Mouse (Mus musculus) spleen, postnatal 36 days (tissue): ENCODE data around the gene Magix.
A peak's percentile ranks its signal among the peaks of the same experiment; 100 is the strongest.
"Not testable (repeated sequence)": the region's sequence is repeated elsewhere in the genome, so short reads cannot be mapped to it uniquely, and the experiment has no call there.

Source experiments
- DNase-seq, 2 experiments: peaks; one replicate each; pipeline ENCODE4 v3.0.0; 2022; ENCODE audit warnings: low spot score in 2 of 2, mixed read lengths in 1 of 2

Gene Magix

GRCm38 (mm10) chrX:7680864-7681263, at the start of gene Magix:
Gene Magix, minus strand, starts transcription at chrX:7681251.
- DNase-seq = no peak

GRCm38 (mm10) chrX:7728922-7729265, 47.8 kb upstream of the Magix start:
- DNase-seq = no peak

GRCm38 (mm10) chrX:7728215-7728921, 47.3 kb upstream of the Magix start, which contains the start of gene Praf2:
Gene Praf2, plus strand, starts transcription at chrX:7728439.
- peak; percentile 84 to 87 for DNase-seq

DNA sequence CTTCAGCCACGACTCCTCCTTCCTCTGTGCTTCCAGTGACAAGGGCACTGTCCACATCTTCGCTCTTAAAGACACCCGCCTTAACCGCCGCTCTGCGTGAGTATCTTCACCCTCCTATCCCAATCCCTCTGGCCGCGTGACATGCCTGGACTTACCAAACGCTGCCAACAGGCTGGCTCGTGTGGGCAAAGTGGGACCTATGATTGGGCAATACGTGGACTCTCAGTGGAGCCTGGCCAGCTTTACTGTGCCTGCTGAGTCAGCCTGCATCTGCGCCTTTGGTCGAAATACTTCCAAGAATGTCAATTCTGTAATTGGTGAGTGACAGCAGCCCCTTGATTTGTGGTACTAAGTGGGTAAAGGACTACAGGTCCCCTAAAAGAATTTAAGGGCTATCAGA, 46.1 kb upstream of the Magix start:
- no peak for DNase-seq

DNA sequence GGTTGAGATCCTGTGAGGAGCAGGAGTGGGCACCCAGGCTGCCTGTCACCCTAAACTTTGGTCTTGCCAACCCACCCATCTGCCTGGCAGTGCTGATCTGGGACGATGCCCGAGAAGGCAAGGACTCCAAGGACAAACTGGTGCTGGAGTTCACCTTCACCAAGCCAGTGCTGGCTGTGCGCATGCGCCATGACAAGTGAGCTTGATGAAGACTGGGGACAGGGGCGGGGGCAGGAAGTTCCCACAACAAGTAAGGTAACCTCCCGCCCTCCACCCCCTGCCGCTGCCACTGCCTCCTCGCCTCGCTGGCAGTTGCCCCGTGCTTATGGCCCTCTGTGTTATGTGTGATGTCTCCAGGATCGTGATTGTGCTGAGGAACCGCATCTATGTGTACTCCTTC, 44.8 kb upstream of the Magix start:
- no peak for DNase-seq

GRCm38 (mm10) chrX:7724135-7724534, 43.1 kb upstream of the Magix start:
- DNase-seq = no peak

DNA sequence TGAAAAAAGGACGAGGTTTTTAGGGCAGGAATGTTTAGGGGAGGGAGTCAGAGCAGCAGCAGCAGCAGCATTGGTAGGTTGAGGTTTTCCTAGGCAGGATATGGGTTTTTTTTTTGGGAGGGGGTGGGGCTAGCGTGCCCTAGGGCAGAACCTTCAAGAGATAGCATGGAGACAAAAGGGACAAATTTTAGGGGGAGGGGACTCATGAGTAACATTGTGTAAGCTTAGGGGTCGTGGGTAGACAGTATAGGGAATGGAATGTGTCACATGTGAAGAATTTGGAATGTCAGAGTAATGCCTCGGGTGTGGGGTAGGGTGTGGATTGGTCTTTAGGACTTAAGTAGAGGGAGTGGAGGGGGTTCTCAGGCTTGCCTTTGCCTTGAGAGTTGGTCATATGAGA, 41.6 kb upstream of the Magix start:
- DNase-seq = no peak

GRCm38 (mm10) chrX:7722282-7722611, 41.2 kb upstream of the Magix start:
- no peak for DNase-seq

- peak; percentile 67 to 78 for DNase-seq
Measured at GRCm38 (mm10) chrX:7721514-7722281, 40.6 kb upstream of the Magix start, which contains the start of gene Gm45208. Gene Gm45208, plus strand, starts transcription at chrX:7722245.

GRCm38 (mm10) chrX:7716058-7716457, 35.0 kb upstream of the Magix start:
- DNase-seq = not testable (repeated sequence)

DNA sequence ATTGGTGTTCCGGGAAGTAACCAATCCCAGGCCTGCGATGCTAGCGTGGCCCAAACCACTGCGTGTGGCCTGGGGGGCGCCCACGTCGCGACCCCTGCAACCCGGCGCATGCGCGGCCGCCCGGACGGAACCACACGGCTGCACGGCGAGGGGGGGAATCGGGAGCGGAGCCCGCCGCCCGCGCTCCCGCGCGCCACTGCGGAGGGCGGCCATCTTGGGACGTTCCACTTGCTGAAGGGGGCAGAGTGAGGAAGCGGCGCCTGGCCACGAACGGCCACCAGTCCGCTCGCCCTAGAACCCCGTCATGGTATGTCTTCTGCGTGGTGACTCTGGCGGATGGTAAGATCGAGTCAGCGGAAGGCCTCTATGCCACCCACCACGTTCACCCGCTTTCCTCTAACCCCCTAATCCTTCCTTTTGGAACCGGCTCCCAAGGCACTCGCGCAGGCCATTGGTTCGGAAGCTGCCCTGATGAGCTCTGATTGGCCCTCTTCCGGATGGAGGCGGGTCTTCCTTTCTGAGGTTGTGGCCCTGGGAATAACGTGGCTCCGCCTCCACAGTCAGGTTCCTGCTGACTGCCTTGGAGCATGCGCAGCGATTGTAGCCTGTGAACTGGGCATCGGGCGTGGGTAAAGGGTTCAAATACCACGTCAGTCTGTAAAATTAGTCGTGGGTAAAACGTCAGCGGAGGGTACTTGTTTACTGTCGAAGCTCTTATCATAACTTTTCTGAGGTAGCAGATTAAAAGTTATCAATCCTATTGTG, 33.3 kb upstream of the Magix start, which contains the start of gene Wdr45:
Wdr45 (plus strand) TSS at position 199 of the 765 bp plus-strand sequence.
- peak; percentile 93 to 96 for DNase-seq

DNA sequence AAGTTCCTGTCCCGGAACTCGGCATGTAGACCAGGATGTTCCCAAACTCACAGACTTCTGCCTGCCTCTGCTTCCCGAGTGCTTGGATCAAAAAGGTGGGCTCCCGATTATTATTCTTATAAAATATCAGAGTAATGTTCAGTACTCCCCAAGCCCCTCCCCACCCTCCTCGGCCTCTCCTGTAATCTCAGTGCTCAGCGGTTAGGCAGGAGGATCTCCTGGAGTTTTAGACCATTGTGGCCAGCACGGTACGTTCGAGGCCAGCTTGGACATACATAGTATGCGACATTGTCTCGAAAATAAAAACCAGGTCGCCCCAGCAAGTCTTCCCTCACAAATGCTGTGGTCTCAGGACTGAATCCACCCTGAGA, 32.7 kb upstream of the Magix start:
- not testable (repeated sequence) for DNase-seq

DNA sequence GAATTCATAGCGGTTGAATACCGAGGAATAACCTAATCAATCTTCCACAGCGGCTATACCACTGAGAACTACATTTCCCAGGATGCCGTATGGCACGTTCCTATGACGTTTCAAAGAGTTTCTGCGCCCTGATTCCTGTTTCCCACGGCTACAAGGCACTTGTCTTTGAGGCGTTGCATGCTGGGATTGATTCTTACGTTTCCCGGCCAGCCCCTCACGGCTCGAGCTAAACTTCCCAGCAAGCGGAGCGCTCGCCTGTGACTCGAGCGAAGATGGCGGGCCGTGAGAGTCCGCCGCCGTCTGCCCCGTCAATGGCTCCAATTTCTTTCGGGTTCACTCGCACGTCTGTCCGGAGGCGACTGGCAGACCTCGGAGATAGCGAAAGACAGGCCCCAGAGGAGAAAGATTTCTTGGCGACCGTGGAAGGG, 15.9 kb upstream of the Magix start, which contains the start of gene Gpkow:
Gpkow (plus strand) TSS at position 178 of the 428 bp plus-strand sequence.
- DNase-seq = peak; percentile 86 to 88

DNA sequence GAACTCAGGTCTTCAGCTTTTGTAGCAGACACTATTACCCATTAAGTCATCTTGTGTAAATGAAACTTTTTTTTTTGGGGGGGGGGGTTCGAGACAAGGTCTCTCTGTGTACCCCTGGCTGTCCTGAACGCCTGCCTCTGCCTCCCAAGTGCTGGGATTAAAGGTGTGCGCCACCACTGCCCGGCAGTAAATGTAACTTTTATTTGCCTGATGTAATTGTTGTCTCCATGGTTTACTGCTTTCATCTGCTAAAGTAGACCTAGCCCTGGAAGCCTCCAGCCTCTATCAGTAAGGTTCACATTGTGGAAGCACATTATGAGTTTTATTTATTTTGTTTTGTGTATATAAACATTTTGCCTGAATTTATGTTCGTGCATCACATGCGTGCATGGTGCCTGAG, 15.5 kb upstream of the Magix start:
- no peak for DNase-seq

- peak; percentile 19 to 27 for DNase-seq
Measured at GRCm38 (mm10) chrX:7692862-7693261, 11.8 kb upstream of the Magix start.

DNA sequence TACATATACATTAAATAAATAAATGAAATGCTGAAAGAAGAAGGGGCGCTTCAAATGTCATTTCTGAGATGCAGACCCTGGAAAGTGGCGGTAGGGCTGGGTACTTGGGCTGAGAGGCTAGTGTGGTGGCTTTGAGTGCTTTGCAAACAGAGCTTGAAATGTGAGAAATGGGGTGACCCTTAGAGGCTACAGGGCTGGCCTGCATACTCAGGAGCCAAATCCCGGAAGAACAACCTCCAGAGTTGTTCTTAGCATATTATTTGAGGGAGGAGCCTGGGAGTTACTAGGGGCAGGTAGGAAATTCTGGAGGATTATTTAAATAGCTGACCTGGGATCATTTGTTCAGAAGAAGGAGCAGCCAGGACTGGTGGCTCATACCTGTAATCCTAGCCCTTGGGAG, 9.4 kb upstream of the Magix start:
- DNase-seq = no peak

DNA sequence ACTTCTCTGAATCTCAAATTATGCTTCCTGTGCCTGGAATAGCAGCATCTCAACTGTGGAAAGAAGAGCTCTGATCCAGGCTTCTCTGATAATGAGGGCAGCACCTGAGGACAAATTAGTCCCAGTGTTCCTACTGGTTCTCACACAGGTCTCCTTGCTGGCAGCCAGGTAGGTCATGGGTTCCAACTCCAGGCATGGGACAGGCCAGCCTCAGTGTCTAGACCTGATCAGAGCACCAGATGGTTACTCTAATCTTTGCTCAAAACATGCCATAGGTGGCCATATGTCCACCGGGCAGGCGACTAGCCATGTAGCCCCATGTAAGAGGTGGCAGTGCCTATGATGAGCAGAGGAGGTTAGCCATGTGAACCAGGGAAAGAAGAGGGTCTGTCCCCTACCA, 7.3 kb upstream of the Magix start:
- no peak for DNase-seq

DNA sequence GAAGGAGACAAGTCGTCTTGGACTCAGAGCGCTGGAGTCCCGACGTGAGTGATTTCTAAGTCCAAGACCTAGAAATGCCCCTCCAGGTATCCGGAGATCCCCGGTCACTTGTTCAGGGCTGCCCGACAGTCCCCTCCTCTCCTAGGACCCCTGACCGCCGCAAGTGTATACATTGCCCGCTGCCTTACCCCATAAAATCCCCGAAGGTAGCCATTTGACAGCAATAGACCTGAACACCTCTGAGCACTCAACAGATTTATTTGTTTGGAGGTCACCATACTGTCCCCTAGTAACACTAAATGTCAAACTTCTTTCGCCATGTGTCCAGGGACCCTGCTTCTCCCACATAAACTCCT, 1.0 kb downstream of the Magix start:
- DNase-seq = no peak

DNA sequence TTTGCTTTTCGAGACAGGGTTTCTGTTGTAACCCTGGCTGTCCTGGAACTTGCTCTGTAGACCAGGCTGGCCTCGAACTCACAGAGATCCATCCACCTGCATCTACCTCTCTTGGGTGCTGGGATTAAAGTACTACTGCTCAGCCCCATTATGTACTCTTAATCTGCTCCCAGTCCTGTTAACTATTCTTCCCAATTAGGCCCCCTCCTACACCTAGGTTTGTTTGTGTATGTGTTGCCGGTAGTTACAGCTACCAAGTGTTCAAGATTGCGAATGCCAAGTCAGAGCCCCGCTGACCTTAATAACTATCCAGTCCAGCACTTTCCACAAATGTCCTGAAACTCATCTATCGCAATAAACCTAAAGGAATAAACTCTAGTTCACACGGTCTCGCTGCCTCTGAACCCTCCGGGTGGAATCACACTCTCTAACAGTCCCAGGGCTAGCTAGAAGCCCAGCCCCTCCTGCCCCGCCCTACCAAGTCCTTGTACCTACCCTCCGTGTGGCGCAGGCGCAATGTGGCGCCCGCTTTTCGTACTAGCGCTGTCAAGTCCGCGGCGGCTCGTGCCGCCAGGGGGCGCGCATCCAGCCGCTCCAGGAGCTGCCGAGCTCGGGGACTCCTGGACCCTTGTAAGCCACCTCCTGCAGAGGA, 1.5 kb downstream of the Magix start:
- DNase-seq = peak; percentile 85 to 89

DNA sequence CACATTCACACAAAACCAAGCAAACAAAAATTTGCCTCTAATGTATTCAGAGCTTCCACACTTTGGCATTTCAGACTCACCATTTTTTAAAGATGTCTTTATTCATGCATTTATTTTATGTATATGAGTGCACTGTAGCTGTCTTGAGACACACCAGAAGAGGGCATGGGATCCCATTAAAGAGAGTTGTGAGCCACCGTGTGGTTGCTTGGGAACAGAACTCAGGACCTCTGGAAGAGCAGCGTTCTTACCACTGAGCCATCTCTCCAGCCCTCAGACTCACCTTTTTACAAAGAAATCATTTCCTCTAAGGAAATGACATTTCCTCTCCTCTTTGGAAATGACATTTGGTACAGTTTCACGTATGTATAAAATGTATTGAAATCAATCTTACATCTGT, 2.1 kb downstream of the Magix start:
- DNase-seq = no peak

- DNase-seq = no peak
Measured at GRCm38 (mm10) chrX:7675001-7675380, 6.1 kb downstream of the Magix start.
